Mouse (Mus musculus) E14TG2a.4 (cell line): Measurements from ENCODE around the gene Foxp1.

ENCODE experiments used
- CTCF ChIP-seq: conservative IDR thresholded peaks from 2 replicates; pipeline ENCODE4 v1.5.1; 2014; ENCODE audit warnings: low read length
- NANOG ChIP-seq: IDR thresholded peaks from 2 replicates; pipeline ENCODE4 v1.6.1; 2014; ENCODE audit warnings: borderline replicate concordance, low read length, mixed read lengths
- POU5F1 ChIP-seq: IDR thresholded peaks from 2 replicates; pipeline ENCODE4 v1.6.1; 2014; ENCODE audit warnings: low read length, borderline replicate concordance

- TF ChIP-seq CTCF (no peak), POU5F1 (no peak), NANOG (no peak)
These were observed 321.9 kb downstream of the Foxp1 start for GRCm38 (mm10) chr6:99200656-99201055.
